Mouse (Mus musculus): ENCODE results near the gene Mgat5b. TPM values are rescaled to one million over a fixed set of nuclear protein-coding genes. Genes with fewer than 3 reads are reported as not detected.
A peak's percentile ranks its signal among the peaks of the same experiment; 100 is the strongest.

Mgat5b gene
- polyA plus RNA-seq, 1 experiment from 2014 or later, result 3.2 TPM

GRCm38 (mm10) chr11:117030471-117031101, 111.9 kb downstream of the Mgat5b start:
- no peak overlapping the region for H3K9ac ChIP-seq
- peak overlapping the region; percentile 68 for H3K27ac ChIP-seq (replicated peaks)

GRCm38 (mm10) chr11:117031249-117031648, 112.6 kb downstream of the Mgat5b start:
- Histone ChIP-seq H3K27me3 (0 out of 2 replicates have a peak, but pooled peaks cover 3% of the 10 kb centered on the region), H3K27ac (replicated peaks) (peak overlapping the region; percentile 68; the same call in 1 of the 2 replicates), H3K4me2 (replicated peaks) (no peak overlapping the region), H3K36me3 (no peaks in the 10 kb centered on the region), H3K4me3 (replicated peaks) (no peak overlapping the region), H3K9me3 (replicated peaks) (no peaks in the 10 kb centered on the region), H3K4me1 (peaks cover 19% of the 10 kb centered on the region), H3K9ac (no peak overlapping the region)
- 24% methylated on average over 4 of the region's 4 CpGs for WGBS
- no peak for ATAC-seq (ENCODE audit: insufficient number of reproducible peaks, low FRiP score, low TSS enrichment, low read depth)

More at GRCm38 (mm10) chr11:117030471-117031101, 111.9 kb downstream of the Mgat5b start:
- Histone ChIP-seq H3K4me1 (peaks cover 19% of the 10 kb centered on the region), H3K36me3 (no peaks in the 10 kb centered on the region), H3K27me3 (0 out of 2 replicates have a peak, but pooled peaks cover 3% of the 10 kb centered on the region), H3K4me3 (replicated peaks) (no peak overlapping the region), H3K9me3 (replicated peaks) (no peaks in the 10 kb centered on the region), H3K4me2 (replicated peaks) (no peak overlapping the region)
- WGBS, result 34% methylated on average over 8 of the region's 8 CpGs
- no peak for ATAC-seq (ENCODE audit: insufficient number of reproducible peaks, low FRiP score, low TSS enrichment, low read depth)

GRCm38 (mm10) chr11:117035661-117036336, 117.1 kb downstream of the Mgat5b start:
- WGBS, result 61% methylated on average over 11 of the region's 11 CpGs
- Histone ChIP-seq H3K36me3 (no peaks in the 10 kb centered on the region), H3K27ac (replicated peaks) (no peak overlapping the region), H3K9ac (no peak overlapping the region), H3K4me3 (replicated peaks) (no peak overlapping the region), H3K4me2 (replicated peaks) (no peak overlapping the region), H3K27me3 (no peaks in the 10 kb centered on the region), H3K9me3 (replicated peaks) (no peaks in the 10 kb centered on the region), H3K4me1 (peaks cover 18% of the 10 kb centered on the region)
- no peak for ATAC-seq (ENCODE audit: insufficient number of reproducible peaks, low FRiP score, low TSS enrichment, low read depth)

Other genes with a start within 250 kb of the Mgat5b start
- not detected in 2 replicates for gene St6galnac1, start 143.4 kb upstream of the Mgat5b start, polyA plus RNA-seq (2015; fragmentation: Nextera tagmentation; extraction: Ambion mirVana)
- 24.8 and 32.3 TPM in 2 replicates for gene Mxra7, start 90.8 kb upstream of the Mgat5b start, polyA plus RNA-seq (2015; fragmentation: Nextera tagmentation; extraction: Ambion mirVana)
- gene Mettl23, start 75.6 kb upstream of the Mgat5b start, polyA plus RNA-seq (2015; fragmentation: Nextera tagmentation; extraction: Ambion mirVana), result 75.9 and 79.9 TPM in 2 replicates
- gene Jmjd6, start 75.4 kb upstream of the Mgat5b start, polyA plus RNA-seq (2015; fragmentation: Nextera tagmentation; extraction: Ambion mirVana), result 74.1 and 79.1 TPM in 2 replicates
- gene Mfsd11, start 66.4 kb upstream of the Mgat5b start, polyA plus RNA-seq (2015; fragmentation: Nextera tagmentation; extraction: Ambion mirVana), result 44.8 and 51.2 TPM in 2 replicates
- 694 and 715 TPM in 2 replicates for gene Srsf2, start 65.8 kb upstream of the Mgat5b start, polyA plus RNA-seq (2015; fragmentation: Nextera tagmentation; extraction: Ambion mirVana)
- gene Sec14l1, start 196.3 kb downstream of the Mgat5b start, polyA plus RNA-seq (2015; fragmentation: Nextera tagmentation; extraction: Ambion mirVana), result 61.4 and 69.3 TPM in 2 replicates

All from embryonic facial prominence, embryonic 15.5 days (tissue).